Mouse (Mus musculus) embryonic fibroblast, embryonic 13.5 days (primary cell): ENCODE measurements around the gene Gpr146.

Experiments
- CTCF ChIP-seq: IDR thresholded peaks from 2 replicates; pipeline ENCODE4 v1.5.1; 2011; ENCODE audit warnings: mild to moderate bottlenecking, control low read depth, low read length, moderate library complexity, borderline replicate concordance; ENCODE audit not compliant: insufficient read depth
- POLR2A ChIP-seq: IDR thresholded peaks from 2 replicates; pipeline ENCODE4 v1.6.1; 2011; ENCODE audit warnings: low read depth, mild to moderate bottlenecking, control low read depth, low read length, moderate library complexity

DNA sequence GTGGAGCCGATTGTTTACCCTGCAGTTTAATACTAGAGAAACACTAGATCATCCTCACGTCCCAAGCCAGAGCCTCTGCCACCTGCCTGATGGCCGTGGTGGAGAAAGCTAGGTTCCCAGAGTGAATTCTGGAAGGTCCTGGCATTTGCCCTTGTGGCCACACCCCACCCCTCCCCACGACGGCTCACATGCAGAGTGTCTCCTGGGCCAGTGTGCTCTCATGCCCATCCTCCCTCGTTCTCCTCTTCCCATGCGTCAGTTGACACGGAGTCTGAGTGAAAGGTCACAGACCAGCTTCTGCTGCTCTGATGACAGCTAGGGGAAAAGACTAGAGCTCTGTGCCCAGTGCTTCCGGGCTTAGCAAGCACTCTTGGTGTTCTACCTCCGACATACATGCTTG lies 7.0 kb downstream of the Gpr146 start:
- TF ChIP-seq CTCF (no peak), POLR2A (no peak)
